Mouse (Mus musculus): ENCODE measurements around the gene Gnl2. TPM values are rescaled to one million over a fixed set of nuclear protein-coding genes. Genes with fewer than 3 reads are reported as not detected.

Gnl2 gene
- total RNA-seq (2021), result 10 to 100 TPM; 25.0 to 25.7 TPM
- long read RNA-seq, experiment 1, transcript Gnl2-201 (16 exons, 2,366 nt), result major isoform, 25 of 50 reads
- long read RNA-seq, experiment 1, partial matches to known transcripts, result 22 of 50 reads
- long read RNA-seq, experiment 1, other reads (novel, unspliced or antisense), result 3 of 50 reads
- long read RNA-seq, experiment 2, transcript Gnl2-201 (16 exons, 2,366 nt), result major isoform, 31 of 51 reads
- long read RNA-seq, experiment 2, partial matches to known transcripts, result 12 of 51 reads
- long read RNA-seq, experiment 2, other reads (novel, unspliced or antisense), result 7 of 51 reads

DNA sequence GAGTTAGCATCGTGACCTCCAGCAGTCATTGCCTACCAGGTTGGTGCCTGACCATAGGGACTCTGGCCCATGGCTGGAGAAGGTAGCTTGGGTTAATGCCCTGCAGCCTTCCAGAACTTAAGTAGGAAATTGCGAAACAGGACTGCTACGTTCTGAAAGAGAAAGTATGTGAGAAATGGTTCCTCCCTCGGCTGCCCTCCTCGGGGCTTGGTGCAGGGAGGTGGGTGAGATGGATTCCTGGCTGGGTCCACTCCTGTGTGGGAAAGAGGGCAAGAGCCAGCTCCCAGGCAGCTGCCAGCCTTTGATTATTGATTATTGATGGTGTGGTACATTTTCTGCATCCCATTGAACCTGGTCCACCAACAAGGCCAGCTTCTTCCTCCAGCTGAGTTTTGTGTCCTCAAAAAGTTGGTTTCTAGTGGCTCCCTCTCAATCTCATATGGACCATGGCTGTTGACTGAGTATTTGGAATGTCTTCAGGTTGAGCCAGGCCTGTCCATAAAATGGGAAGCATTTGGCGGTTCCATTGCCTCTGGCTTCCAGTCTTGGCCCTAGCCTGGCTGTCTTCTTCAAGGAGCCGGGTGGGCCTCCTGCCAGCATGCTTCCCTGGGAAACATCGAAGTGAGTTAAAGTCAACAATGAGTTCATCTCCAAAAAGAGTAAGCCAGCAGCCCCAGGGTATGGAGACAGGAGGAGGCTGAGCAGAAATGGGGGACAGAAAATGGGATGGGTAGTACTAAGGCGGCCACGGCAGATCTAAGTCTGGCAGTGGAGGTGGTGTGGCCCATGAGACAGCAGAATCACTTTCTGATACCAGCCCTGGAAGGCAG lies at the start of gene Gnl2:
Gene Gnl2 (plus strand): TSS at position 780 of the 830 bp plus-strand sequence.
- DNase-seq, result no peak

DNA sequence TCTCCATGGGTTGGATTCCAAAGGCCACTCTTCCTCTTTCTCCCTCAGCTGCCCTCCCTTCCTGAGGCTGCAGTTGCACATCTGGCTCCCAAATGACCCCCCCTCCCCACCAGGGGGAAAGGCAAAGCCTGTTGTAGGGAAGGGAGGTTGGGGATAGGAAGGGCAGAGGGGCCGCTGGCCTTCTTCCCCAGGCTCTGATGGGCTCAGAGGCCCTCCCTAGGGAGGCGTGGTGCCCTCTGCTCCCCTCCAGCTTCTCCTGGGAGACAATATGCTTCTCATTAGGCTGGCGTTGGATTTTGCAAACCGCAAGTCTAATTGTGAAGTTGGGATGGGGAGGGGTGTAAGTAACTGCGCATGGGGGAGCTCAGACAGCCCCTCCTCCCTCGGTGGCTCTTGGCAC lies 47.7 kb upstream of the Gnl2 start:
- DNase-seq, result no peak

DNA sequence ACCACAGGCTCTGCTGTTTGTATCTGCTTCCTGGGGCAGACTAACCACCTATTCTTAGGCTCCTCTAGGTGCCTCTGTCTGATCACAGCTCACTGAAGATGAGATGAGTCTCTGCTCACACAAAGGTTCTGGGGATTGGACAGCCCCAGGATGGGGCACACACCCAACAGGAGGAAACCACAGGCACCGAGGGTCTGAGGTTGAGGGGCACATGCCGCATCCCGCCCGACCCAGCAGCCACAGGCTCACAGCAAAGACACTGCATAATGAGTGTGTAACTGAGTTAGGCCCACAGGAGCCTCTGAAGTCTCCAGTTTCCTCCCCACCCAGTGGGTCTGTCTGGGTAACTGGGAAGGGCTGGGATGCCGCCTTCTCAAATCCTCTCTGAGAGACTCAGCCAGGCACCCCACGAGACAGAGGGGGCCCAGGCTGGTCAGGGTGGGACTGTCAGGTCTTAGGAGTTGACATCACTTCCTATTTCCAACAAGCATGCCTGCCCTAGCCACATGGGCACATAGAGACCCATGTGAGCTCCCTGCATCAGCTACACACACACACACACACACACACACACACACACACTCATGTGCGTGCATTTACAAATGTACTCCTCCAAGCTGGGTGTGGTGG lies 47.1 kb upstream of the Gnl2 start:
- no peak for DNase-seq

DNA sequence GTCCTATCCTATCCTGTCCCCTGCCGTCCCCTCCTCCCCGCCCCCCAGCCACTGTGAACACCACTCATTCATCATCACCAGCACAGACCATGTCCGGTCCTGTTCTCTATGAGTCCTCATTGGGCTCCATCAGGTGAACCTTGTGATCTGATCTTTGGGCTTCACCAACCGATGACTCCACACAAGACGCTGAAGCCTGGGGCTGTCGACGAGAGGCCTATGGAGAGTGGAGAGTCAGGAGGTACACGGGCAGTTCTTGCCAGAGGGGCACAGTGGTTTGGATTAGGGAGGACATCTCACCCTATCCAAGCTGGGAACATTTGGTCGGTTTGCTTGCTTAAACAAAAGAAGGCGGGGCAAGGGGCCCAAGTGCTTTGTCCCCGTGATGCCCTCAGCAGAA lies 46.2 kb upstream of the Gnl2 start:
- no peak for DNase-seq

DNA sequence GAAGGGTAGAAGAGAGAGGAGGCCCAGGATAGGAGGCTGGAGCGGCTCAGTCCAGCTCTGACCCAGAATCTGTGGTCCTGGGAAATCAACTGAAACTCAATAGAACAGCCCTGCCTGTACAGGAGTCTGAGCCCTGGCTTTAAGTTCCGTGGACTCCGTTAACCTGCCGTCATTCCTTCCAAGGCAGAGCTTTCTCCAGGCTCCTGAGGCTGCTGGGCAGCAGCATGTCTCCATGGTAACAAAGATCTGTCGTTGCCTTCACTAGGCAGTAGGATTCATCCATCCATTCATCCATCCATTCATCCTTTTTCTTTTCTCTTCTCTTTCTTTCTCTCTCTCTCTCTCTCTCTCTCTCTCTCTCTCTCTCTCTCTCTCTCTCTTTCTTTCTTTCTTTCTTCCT lies 45.7 kb upstream of the Gnl2 start:
- no peak for DNase-seq

DNA sequence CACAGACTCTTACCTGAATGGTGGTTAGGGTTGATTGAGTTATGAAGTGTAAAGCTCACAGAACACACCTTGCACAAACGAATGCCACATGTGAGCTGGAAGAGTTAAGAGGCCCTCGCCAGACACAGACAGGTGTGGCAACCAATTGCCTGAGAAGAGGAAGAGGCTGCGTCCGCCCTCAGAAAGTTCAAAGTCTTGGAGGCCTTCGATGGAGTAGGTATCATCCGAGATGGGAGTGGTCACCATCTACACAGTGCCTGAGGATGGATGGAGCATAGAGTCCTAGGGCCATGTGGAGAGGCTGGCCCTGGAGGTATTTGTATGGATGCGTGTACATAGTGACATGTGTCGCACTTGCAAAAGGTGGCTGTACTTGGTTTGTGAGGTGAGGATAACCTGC lies 45.3 kb upstream of the Gnl2 start:
- DNase-seq, result no peak

DNA sequence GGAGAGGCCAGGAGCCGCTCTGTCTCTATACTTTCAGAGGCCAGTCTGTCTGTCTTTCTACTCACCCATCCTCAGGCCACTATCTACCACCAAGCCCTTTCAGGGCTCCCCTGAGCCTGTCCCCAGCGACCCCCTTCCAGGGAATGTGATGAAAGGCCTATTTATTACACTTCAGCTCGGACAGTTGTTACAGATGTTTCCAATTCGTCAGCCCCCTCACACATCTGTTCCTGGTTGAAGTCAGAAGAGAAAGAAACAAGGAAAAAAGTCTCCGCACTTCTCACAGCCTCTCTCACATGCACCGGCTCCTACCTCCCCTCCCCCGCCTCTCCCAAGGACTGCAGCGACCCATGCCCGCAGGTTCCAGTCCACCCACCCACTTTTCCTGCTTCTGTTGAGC lies 44.1 kb upstream of the Gnl2 start:
- DNase-seq, result no peak

DNA sequence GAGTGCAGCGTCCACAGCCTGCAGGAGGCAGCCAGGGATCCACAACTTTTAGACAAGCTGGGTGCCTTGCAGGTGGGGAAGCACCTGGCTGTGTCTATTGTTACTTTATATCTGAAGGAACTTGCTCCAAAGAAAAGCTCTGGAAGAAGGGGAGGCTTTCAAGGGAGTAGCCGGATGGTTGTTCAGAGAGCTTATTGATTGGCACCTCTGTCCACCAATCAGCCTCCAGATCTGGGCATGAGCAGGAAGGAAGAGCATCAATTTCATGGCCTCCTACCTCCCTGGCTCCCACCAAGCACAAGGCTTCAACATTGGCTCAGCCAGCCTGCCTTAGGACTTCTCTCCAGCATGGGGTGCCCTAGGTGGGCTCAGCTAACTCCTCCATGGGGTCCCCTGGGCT lies 43.1 kb upstream of the Gnl2 start:
- DNase-seq, result no peak

DNA sequence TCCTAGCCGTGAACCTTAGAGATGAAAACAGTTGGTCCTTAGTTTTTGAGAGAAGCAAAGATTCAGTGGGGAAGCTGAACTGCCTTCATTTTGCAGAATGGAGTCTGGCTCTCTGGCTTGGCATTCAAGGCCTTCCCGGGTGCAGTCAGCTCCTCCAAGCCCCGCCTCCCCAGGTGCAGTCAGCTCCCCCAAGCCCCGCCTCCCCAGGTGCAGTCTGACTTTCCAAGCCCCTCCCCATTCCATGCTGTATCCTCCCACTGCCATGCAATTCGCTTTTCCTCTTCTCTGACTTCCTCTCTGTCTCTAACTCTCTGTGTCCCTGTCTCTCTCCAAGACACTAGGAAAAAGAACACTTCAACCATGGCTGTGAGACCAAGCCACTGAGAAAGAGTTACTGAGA lies 38.2 kb upstream of the Gnl2 start:
- DNase-seq, result no peak

DNA sequence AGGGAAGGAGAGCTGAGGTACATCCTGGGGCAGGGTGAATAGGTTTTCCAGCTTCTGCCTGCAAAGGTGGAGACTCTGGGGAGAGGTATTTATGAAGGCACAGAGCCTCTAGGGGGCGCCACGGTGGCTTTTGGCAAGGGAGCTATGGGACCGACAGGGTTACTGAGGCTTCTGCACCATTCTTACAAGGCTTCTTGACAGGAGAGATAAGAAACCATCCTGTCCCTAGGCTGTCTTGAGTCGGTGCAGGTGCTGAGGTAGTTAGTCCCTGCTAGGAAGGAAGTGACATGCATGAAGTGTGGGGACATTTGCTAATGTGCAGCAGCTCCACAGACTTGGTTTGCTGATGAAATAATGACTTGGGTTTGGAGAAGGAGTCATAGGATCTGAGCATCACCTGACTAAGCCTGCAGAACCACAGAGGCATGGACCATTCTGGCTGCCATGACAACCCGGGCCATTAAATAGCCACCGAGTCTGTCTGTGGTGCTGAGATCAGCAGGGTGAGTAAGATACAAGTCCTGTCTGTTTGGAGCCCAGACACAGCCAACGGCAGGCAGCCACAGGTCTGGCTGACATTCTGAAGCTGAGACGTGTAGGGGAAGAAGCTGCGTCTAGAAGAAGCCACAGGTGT lies 32.4 kb upstream of the Gnl2 start:
- no peak for DNase-seq

DNA sequence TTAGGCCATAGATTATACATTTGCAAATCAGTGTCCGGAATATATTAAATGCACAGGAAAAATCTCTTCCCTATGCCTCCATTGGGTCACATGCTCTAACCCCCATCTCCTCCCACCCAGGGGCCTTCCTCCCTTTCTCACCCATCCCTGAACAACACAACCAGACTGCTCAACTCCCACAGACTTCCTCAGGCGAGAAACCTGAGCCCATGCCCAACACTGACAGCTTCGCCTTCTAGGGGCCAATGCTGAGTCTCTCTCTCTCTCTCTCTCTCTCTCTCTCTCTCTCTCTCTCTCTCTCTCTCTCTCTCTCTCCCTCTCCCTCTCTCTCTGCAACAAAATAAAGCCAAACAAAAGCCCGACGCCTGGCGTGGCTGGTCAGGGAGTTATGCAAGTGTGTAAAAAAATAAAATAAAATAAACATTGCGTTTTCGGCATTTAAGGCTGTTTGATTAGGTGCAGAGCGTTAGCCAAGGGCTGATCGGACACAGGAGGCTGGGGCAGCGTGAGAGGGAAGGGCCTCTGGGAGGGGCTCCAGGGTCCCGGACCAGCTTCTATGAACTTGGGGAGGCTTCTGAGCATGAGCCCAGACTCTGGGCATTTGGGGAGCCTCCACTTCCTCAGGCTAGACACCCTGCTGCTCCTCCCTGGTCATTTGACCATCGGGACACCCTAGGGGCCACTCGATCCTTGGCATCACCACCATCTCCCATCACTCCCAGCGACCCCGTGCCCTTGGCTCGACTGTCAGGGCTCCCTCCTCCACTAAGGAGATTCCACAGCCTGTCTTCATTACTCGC lies 31.3 kb upstream of the Gnl2 start:
- no peak for DNase-seq

DNA sequence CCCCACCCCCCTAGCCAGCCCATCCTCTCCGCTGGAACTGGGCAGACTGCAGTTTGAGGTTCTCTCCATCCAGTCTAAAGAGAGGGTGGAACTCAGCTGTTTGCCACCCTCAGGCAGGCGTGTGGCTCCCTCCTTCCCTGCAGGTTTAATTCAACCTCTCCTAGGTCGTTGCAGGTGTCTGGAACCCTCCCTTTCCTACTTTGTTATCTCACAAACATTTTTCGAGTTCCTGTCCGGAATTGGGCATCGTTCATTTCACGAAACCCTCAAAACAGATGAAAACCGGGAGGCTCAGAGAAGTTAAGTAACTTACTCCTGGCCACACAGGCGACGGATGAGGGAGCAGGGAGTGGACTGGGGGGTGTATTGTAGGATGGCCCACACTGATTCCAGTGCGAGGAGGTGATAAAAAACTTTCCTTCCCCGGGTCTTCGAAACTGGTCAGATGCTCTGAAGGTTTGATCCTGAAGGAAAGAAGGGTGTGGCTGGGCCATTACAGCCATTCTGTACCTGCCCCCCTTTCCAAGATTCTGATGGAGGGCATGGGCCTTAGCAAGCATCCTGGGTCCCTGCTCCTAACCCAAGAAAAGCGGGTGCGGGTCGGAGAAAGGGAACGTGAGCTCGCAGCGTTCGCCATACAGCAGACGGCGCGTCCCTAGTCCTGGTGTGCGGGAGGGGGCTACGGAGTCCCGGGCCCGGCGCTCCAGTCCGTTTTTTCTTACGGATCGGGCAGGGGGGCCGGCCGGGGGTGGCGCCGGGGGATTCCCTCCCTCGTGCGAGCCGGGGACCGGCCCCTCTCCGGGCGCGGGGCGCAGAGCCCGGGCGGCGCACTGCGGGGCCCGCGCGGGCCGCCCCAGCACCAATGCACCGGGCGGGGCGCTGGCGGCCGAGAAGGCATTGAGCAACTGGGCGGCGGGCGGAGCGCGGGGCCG lies 30.4 kb upstream of the Gnl2 start, which contains the start of gene Rspo1:
Gene Rspo1 (plus strand): TSS at position 760 of the 932 bp plus-strand sequence.
- DNase-seq, result no peak

DNA sequence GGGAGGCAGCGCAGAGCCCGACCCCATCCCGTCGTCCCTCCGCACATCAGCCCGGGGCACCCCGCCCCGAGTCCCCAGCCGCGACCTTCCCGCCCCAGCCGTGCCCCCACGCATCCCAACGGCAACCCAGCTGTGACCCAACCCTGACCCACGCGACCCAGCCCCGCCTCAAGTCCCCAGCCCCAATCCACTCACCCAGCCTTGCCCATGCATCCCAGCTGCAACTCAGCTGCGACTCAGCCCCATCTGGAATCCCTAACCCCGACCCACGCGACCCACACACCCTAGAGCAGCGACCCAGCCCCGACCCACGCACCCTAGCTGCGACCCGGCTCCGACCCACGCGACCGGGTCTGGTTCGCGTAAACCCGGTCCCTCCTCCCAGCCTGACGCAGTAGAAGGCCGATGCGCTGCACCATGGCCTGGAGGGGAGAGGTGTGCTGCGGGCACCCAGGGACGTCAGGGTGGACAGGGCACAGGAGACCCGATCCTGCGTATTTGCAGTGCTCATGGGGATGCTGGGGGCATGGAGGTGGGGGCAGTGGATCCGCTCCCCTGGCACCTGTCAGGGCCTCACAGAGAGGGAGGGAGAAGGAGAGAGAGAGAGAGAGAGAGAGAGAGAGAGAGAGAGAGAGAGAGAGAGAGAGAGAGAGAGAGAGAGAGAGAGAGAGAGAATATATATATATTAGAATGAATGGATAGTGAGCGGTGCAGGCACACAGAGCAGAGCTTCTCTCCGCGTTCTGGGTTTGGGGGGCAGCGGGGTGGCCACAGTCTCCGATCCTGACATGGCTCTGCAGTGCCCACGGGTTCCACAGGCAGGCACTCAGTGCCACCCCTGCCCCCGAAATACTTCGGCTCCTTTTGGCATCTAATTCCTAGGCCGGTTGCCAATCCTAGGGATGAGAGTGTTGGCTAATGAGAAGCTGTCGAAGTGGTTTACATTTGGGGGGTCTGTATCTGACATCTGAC lies 29.4 kb upstream of the Gnl2 start:
- DNase-seq, result no peak

DNA sequence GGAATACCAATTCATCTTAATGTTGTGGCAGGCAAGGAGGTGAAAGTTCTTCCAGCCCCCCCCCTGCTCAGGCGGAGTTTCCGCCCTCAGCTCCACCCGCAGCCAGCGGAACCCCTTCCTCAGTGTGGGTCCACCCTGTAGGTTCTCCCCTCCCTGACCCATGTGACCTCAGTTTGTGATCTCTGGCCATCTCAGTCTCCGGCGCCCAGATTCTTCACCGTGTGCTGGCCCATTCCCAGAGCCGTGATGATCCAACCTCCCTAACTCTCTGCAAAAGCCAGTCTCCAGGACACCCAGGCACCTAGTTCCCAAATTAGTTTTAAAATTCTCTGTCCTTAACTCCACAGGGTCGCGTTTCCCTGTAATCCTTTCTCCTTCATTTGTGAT lies 28.7 kb upstream of the Gnl2 start:
- DNase-seq, result no peak

DNA sequence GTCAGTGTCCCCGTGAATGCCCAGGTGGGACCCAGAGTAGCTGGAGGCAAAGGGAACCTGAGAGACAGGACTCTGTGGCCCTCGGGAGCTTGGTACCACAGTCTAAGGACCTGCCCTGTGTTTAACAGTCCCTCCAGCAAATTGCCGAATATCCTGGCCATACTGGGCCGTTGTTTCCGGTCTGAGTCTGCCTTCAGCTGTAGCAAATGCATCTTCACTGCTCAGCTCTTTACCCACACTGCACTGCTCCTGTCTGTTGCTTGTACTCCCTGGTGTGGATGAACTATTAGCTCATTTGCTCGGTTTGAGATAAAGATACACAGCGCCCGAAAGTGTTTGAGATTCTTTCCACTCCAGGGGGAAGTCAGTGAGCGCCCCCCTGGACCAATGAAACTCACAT lies 28.0 kb upstream of the Gnl2 start:
- DNase-seq, result no peak

DNA sequence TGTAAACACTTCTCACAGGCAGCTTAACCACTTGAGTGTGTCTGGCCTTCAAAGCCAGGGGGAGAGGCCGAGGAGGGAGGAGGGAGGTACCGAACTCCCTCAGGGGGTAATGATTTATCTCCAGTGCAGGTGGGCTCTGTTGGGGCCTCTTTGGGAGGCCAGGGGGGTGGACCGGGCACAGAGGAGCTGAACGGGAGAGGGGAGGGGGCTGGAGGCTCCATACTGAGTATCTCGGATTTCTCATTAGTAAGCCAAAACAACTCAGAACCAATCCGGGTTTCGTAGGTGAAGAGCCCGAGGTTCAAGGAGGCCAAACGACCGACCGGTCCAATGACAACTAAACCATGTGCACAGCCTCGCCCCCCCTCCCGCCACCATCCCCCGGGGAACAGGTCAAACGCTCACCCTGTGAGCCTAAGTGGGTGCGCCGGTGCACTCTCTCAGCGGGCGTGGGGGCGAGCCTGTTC lies 26.6 kb upstream of the Gnl2 start:
- no peak for DNase-seq

DNA sequence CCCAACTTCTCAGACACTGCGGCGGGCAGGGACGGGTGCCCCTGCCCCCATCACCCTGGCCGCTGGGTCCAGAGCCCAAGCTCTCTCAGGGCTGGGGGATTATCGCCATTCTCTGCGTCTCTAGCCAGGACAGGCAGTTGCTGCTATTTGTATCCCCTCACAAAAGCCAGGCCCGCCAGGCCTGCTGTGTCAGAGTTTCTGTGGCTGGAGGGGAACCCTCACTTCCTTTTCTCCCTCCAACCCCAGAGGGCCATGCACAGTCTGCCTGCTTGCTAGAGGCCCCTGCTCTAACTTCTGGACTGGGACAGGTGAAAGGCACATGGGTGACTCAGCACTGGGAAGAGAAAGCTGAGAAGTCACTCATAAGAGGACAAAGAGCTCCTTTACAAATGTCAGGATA lies 26.1 kb upstream of the Gnl2 start:
- no peak for DNase-seq

DNA sequence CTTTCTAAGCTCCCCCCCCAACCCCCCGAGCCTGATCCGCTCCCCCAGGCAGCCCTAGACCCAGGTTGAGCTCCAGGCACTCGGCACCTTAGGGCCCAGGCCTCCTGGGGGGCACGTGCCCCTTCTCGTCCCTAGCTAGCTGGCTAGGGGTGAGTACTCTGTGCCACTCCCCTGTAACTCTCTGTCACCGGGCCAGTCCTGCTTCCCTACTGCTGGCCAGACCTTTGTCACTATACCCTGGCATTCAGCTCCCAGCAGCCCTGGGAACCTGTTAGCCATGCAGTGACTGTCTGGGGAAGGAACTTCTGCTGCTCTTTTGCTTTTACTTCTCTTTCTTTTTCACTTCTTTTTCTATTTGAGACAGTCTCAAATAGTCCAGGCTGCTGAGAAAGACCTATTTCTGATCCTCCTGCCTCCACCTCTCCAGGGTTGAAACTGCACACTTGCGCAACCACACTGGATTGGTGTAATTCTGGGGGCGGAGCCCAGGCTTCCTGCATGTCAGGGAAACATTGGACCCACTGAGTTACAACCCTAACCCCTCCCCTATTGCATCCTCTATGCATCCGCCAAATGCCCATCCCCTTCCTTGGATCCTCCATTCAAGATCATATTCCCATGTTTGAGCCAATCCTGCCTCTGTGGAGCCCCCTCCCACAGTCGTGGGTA lies 18.8 kb upstream of the Gnl2 start:
- no peak for DNase-seq

DNA sequence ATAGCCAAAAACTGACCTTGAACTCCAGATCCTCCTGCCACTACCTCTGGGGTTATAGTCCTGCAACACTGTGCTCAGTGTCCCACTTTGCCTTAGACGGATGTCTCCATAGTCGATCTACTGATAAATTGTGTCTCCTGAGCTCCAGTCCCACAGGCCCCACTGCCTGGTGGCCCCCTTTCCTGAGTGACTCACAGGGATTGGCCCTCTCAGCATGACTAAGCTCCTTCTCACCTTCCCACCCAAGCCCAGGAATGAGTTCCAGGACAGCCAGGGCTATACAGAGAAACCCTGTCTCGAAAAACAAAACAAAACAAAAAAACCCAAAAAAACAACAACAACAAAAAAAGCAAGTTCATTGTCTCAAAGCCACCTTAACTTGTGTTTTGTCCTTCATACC lies 16.8 kb upstream of the Gnl2 start:
- DNase-seq, result no peak

All from gastrocnemius, postnatal 25 days (tissue).